Mouse (Mus musculus) small intestine, adult 2 months (tissue): Measurements from ENCODE around the gene Ppm1g. TPM values are rescaled to one million over a fixed set of nuclear protein-coding genes. Genes with fewer than 3 reads are reported as not detected.

ENCODE experiments used
- H3K27ac ChIP-seq: fragments of 200-500 bp; 2 replicates; pipeline ENCODE4 v1.5.1; 2012; ENCODE audit warnings: low read depth, low read length, control low read depth, inconsistent platforms; ENCODE audit not compliant: insufficient read depth
- H3K27me3 ChIP-seq: fragments of 200-500 bp; 2 replicates; pipeline ENCODE4 v1.6.1; 2012; ENCODE audit warnings: mild to moderate bottlenecking, moderate library complexity, low read length, inconsistent platforms; ENCODE audit not compliant: control insufficient read depth, insufficient read depth
- H3K36me3 ChIP-seq: fragments of 200-500 bp; 2 replicates; pipeline ENCODE4 v1.6.1; 2012; ENCODE audit warnings: mild to moderate bottlenecking, low read length, control low read depth, inconsistent platforms; ENCODE audit not compliant: control insufficient read depth, insufficient read depth
- H3K4me1 ChIP-seq: fragments of 200-500 bp; 2 replicates; pipeline ENCODE4 v1.6.1; 2012; ENCODE audit warnings: low read length, inconsistent platforms, mixed read lengths; ENCODE audit not compliant: control insufficient read depth, insufficient read depth, insufficient read length
- H3K4me3 ChIP-seq: fragments of 200-500 bp; 2 replicates; pipeline ENCODE4 v1.5.1; 2012; ENCODE audit warnings: low read depth, mild to moderate bottlenecking, control low read depth, inconsistent platforms, low read length, moderate library complexity
- CTCF ChIP-seq: fragments of 200-500 bp; IDR thresholded peaks from 2 replicates; pipeline ENCODE4 v1.5.1; 2012; ENCODE audit warnings: low read depth, mild to moderate bottlenecking, control low read depth, inconsistent platforms, low read length, moderate library complexity, mixed read lengths; ENCODE audit not compliant: insufficient replicate concordance, insufficient read length; ENCODE audit errors: extremely low read depth
- POLR2A ChIP-seq: fragments of 200-500 bp; IDR thresholded peaks from 2 replicates; pipeline ENCODE4 v1.6.1; 2012; ENCODE audit warnings: low read depth, mild to moderate bottlenecking, control low read depth, inconsistent platforms, low read length, moderate library complexity
- WGBS: fragments of 180-500 bp; shearing (Covaris S2); methylation state at CpG from one replicate; pipeline ENCODE4 v1.1.7; 2018; 5-methylcytosine and 5-hydroxymethylcytosine counted together
- polyA plus RNA-seq: library from polyadenylated mRNA; depleted of rRNA; stranded (reverse); fragments of >200 nt; gene quantifications from 2 replicates; pipeline ENCODE4 v1.2.3, GENCODE M21; 2012

Ppm1g gene
- polyA plus RNA-seq, 1 experiment: 67.7 TPM

DNA sequence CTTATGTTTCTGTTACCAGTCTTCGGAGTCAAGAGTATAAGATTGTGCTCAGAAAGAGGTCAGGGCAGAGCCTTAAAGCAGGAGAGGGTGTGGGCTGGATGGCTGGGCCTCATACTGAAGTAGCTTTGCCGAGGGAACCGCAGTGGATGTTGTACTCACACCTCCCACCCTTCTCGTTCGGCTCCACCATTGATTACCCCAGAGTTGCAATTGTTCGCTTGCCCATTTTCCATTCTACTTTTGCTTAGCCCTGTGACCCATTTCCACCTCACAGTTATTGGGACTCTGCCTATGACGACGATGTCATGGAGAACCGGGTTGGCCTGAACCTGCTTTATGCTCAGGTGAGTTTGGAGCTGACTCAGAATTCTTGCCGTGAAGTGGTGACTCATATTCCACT, 24.3 kb downstream of the Ppm1g start:
- Histone ChIP-seq H3K27ac (no peak overlapping the region), H3K4me1 (peaks cover 8% of the 10 kb centered on the region), H3K4me3 (no peak overlapping the region), H3K27me3 (no peaks in the 10 kb centered on the region), H3K36me3 (peaks cover 59% of the 10 kb centered on the region)
- WGBS: 90% methylated on average over 10 of the region's 10 CpGs
- no peak for TF ChIP-seq POLR2A
- no peak for TF ChIP-seq CTCF

DNA sequence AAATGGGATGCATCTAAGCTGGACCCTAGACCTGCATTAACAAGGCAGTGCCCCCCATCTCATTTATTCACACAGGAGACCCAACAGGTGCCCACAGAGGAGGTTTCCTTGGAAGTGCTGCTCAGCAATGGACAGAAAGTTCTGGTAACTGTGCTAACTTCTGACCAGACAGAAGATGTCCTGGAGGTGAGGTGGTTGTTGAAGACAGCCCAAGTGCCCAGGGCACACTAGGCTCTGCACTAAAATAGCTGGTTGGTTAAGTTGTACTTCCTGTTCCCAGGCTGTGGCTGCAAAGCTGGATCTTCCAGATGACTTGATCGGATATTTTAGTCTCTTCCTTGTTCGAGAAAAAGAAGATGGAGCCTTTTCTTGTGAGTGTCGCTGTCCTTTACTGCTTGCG, 24.8 kb downstream of the Ppm1g start:
- WGBS: 87% methylated on average over 4 of the region's 4 CpGs
- no peaks in the 10 kb centered on the region for H3K27me3 ChIP-seq
- H3K36me3 ChIP-seq: peaks cover 63% of the 10 kb centered on the region
- H3K27ac ChIP-seq: no peak overlapping the region
- H3K4me3 ChIP-seq: no peak overlapping the region
- TF ChIP-seq CTCF (no peak), POLR2A (no peak)
- H3K4me1 ChIP-seq: peaks cover 8% of the 10 kb centered on the region

DNA sequence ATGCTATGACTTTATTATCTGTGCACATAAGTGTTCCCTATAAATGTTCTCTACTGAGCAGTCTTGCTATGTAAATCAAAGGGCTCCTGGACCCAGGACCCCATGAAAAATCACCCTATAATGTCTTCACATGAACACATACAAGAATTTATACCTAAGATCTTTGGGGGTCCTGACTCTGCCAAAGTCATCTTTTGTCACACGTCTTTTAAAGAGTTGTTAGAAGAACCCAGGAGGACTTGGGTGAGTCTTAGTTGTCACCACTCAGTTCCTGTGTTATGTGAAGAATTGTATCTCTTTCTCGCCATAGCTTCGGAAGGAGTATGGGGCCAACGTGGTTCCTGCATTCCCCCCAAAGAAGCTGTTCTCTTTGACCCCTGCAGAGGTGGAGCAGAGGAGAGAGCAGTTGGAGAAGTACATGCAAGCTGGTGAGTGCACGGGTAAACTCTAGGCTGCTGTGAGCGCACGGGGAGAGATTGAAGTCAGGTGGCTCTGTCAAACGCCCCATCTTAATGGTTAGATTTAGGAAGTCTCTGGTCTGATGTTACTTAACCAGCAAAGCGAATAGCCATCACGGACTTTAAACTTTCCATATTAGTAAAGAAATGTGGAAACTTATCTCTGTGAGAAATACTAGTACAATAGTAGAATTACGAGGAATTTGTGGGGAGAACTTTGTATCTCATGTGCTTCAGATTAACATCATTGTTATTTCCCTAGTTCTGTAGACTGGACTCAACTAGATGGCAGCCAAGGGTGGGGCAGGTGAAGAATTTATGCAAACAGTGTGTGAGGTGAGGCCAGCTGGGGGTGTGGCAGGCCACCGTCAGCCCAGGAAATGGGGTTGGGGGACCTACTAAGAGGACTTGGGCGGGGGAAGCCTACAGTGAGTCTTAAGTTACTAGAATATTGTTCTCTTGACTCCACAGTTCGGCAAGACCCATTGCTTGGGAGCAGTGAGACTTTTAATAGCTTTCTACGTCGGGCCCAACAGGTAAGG, 25.7 kb downstream of the Ppm1g start:
- 85% methylated on average over 16 of the region's 16 CpGs for WGBS
- peaks cover 62% of the 10 kb centered on the region for H3K36me3 ChIP-seq
- no peak for TF ChIP-seq CTCF
- no peak for TF ChIP-seq POLR2A
- no peak overlapping the region for H3K4me3 ChIP-seq
- no peak overlapping the region for H3K27ac ChIP-seq
- peaks cover 6% of the 10 kb centered on the region for H3K4me1 ChIP-seq
- H3K27me3 ChIP-seq: no peaks in the 10 kb centered on the region

DNA sequence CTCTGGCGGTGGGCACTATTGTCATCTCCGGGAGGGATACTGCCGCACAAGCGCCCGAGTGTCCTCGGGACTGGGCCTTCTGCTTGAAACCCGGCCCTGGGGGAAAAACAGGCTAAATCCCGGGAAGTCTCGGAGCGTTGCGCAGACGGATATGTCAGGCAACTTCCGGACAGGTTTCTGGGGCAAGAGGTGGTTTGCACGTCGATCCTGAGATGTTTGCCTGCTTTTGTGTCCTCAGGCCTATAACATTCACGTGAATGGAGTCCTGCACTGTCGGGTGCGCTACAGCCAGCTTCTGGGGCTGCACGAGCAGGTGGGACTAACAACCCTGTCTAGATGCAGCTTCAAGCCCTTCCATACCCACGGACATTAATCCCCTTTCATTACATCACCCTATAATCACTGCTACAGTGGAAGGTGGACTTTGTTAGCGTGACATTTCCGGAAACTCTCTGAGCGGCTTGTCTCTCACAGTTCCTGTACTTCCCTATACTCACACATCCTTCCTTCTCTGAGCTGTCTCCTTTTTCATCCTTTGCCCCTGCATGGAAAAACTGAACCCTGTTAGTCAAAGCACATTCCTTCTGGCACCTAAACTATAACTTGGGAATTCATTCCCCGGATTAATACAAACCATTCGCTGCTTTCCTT, 26.7 kb downstream of the Ppm1g start:
- WGBS: 6% methylated on average over 25 of the region's 25 CpGs
- H3K4me3 ChIP-seq: peak overlapping the region; percentile 91
- no peak for TF ChIP-seq CTCF
- no peak for TF ChIP-seq POLR2A
- peaks cover 58% of the 10 kb centered on the region for H3K36me3 ChIP-seq
- peak overlapping the region; percentile 77 for H3K27ac ChIP-seq
- peaks cover 6% of the 10 kb centered on the region; the same call in 1 of the 2 replicates for H3K4me1 ChIP-seq
- H3K27me3 ChIP-seq: no peaks in the 10 kb centered on the region

DNA sequence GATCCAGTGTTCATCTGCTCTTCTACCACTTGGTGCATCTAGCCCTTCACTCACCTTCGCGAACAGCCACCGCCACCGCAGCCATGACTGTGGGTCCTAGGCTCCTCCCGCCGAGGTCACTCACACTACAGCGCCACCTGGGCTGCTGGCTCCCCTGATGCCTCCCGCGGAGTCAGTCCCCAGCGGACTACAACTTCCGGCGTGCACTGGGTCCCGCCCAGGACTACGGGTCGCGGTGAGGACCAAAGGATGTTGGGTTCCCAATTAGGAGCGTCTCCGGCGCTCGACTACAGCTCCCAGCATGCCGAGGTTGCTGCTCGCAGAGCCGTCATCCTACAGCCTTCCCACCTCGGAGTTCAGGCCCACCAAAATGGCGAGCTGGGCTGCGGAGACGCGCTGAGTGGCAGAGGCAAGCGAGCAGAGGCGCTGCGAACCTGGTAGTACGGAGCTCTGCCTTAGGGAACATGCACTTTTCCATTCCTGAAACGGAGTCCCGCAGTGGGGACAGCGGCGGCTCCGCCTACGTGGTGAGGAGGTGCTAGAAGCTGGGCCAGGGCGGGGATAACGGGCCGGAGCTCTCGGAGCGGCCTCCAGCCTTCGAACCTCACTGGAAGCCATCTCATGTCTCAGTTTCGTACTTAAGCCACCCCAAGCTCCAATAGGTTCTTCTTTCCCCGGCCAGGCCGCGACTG, 27.4 kb downstream of the Ppm1g start, which contains the start of the genes Snx17 and Eif2b4:
TSS of gene Snx17 (plus strand) at position 289 of the 692 bp plus-strand sequence.
TSS of gene Eif2b4 (minus strand) at position 492 of the 692 bp plus-strand sequence.
- Histone ChIP-seq H3K4me3 (peak within 1 kb of the TSS; percentile 91), H3K4me1 (peaks cover 6% of the 10 kb centered on the region; the same call in 1 of the 2 replicates), H3K27ac (peak within 1 kb of the TSS; percentile 77), H3K27me3 (no peaks in the 10 kb centered on the region), H3K36me3 (peaks cover 57% of the 10 kb centered on the region)
- under 1% methylated on average over 48 of the region's 48 CpGs for WGBS
- no peak for TF ChIP-seq CTCF
- TF ChIP-seq POLR2A: peak; percentile 69

DNA sequence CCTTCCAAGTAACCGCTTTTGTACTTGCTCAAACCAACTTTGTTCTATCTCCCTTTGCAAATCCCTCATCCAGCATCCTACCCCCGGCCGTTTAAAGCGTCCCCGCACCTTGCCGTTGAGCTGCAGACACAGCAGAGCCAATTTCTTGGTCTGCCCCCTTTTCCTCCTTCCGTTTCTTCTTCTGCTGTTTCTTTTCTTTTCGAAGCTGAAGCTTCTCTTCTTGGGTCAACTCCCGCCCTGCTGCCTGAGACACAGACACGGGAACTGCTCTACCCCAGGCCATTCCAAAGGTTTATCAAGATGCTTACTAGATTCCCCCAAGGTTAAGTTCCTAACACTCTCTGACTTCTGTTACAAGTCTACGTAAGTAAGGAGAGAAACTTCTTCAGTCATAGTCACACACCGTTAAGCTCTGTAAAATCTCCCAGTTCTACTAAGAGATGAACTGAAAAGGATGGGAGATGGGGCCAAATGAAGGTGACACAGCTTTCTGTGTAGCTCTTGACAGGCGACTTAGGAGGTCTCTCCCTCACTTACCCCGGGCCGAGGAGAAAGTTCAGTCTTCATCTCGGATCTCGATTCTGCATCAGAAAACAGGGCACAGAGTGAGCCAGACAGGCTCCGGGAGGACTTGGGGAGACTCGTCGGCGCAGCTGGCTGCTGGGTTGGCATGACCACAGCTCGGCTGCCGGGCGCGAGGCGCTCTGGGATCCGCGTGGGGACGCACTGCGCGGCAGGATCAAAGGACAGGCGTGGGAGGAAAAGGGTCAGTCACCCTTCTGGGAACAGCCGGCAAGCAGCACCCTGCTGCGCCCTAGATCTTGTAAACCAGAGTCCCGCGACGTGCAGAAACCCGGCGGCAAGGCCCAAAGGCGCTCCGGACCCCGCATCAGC, 28.2 kb downstream of the Ppm1g start:
- no peaks in the 10 kb centered on the region for H3K27me3 ChIP-seq
- H3K36me3 ChIP-seq: peaks cover 56% of the 10 kb centered on the region
- 6% methylated on average over 42 of the region's 42 CpGs for WGBS
- peaks cover 6% of the 10 kb centered on the region; the same call in 1 of the 2 replicates for H3K4me1 ChIP-seq
- peak overlapping the region; percentile 68 for H3K27ac ChIP-seq
- peak overlapping the region; percentile 91 for H3K4me3 ChIP-seq
- TF ChIP-seq POLR2A: no peak
